Mouse (Mus musculus): ENCODE measurements around the gene Cma1. TPM values are rescaled to one million over a fixed set of nuclear protein-coding genes. Genes with fewer than 3 reads are reported as not detected.

Gene Cma1
- 1.4 and 5.1 TPM in 2 replicates for polyA plus RNA-seq (2012; rRNA removed)

GRCm38 (mm10) chr14:55944575-55944974, at the start of gene Cma1:
Gene Cma1, minus strand, starts transcription at chr14:55944675.

GRCm38 (mm10) chr14:55950346-55951030, 6.0 kb upstream of the Cma1 start, which contains the start of gene Cma2:
Gene Cma2, plus strand, starts transcription at chr14:55950980.

GRCm38 (mm10) chr14:55899701-55900413, 44.6 kb downstream of the Cma1 start, which contains the start of gene Sdr39u1:
Gene Sdr39u1, minus strand, starts transcription at chr14:55900293.

Other genes with a start within 250 kb of the Cma1 start
- gene Tgm1, start 230.7 kb downstream of the Cma1 start, polyA plus RNA-seq (2012; rRNA removed): 0.43 and 1.5 TPM in 2 replicates
- gene Rabggta, start 222.4 kb downstream of the Cma1 start, polyA plus RNA-seq (2012; rRNA removed): 57.1 and 61.9 TPM in 2 replicates
- 86.8 and 87.0 TPM in 2 replicates for gene Dhrs1, start 199.0 kb downstream of the Cma1 start, polyA plus RNA-seq (2012; rRNA removed)
- 21.4 and 26.4 TPM in 2 replicates for gene Nop9, start 199.0 kb downstream of the Cma1 start, polyA plus RNA-seq (2012; rRNA removed)
- 0.57 and 1.3 TPM in 2 replicates for gene Cideb, start 186.2 kb downstream of the Cma1 start, polyA plus RNA-seq (2012; rRNA removed)
- 0.11 and 0.21 TPM in 2 replicates for gene Ltb4r2, start 183.2 kb downstream of the Cma1 start, polyA plus RNA-seq (2012; rRNA removed)
- 0.34 and 0.91 TPM in 2 replicates for gene Ltb4r1, start 178.7 kb downstream of the Cma1 start, polyA plus RNA-seq (2012; rRNA removed)
- gene Adcy4, start 160.6 kb downstream of the Cma1 start, polyA plus RNA-seq (2012; rRNA removed): 5.0 and 9.7 TPM in 2 replicates
- gene Ripk3, start 155.8 kb downstream of the Cma1 start, polyA plus RNA-seq (2012; rRNA removed): 3.1 and 9.4 TPM in 2 replicates
- gene Nfatc4, start 121.5 kb downstream of the Cma1 start, polyA plus RNA-seq (2012; rRNA removed): 29.1 and 48.1 TPM in 2 replicates
- 18.4 and 24.1 TPM in 2 replicates for gene Nynrin, start 90.7 kb downstream of the Cma1 start, polyA plus RNA-seq (2012; rRNA removed)
- 0.45 and 0.53 TPM in 2 replicates for gene Cbln3, start 60.3 kb downstream of the Cma1 start, polyA plus RNA-seq (2012; rRNA removed)
- gene Khnyn, start 59.7 kb downstream of the Cma1 start, polyA plus RNA-seq (2012; rRNA removed): 14.8 and 16.5 TPM in 2 replicates
- 102 and 107 TPM in 2 replicates for gene Sdr39u1, start 44.4 kb downstream of the Cma1 start, polyA plus RNA-seq (2012; rRNA removed)
- not detected in 2 replicates for gene Cma2, start 6.3 kb upstream of the Cma1 start, polyA plus RNA-seq (2012; rRNA removed)
- 0.08 TPM in 1 of 2 replicates, not detected in the other for gene Mcpt1, start 73.3 kb upstream of the Cma1 start, polyA plus RNA-seq (2012; rRNA removed)
- gene Mcpt9, start 85.8 kb upstream of the Cma1 start, polyA plus RNA-seq (2012; rRNA removed): not detected in 2 replicates
- gene Mcpt2, start 97.4 kb upstream of the Cma1 start, polyA plus RNA-seq (2012; rRNA removed): 0.06 TPM in 1 of 2 replicates, not detected in the other
- gene Mcpt4, start 117.6 kb upstream of the Cma1 start, polyA plus RNA-seq (2012; rRNA removed): 0.19 TPM in 1 of 2 replicates, not detected in the other
- 0.07 and 0.23 TPM in 2 replicates for gene Mcpt8, start 140.6 kb upstream of the Cma1 start, polyA plus RNA-seq (2012; rRNA removed)
- gene Ctsg, start 157.9 kb upstream of the Cma1 start, polyA plus RNA-seq (2012; rRNA removed): 0.22 and 0.29 TPM in 2 replicates
- not detected in 2 replicates for gene Gzme, start 175.9 kb upstream of the Cma1 start, polyA plus RNA-seq (2012; rRNA removed)
- not detected in 2 replicates for gene Gzmd, start 187.9 kb upstream of the Cma1 start, polyA plus RNA-seq (2012; rRNA removed)
- not detected in 2 replicates for gene Gzmg, start 214.9 kb upstream of the Cma1 start, polyA plus RNA-seq (2012; rRNA removed)
- not detected in 2 replicates for gene Gzmn, start 229.9 kb upstream of the Cma1 start, polyA plus RNA-seq (2012; rRNA removed)

All from central nervous system, embryonic 14 days (tissue).